Mouse (Mus musculus) testis, adult 2 months (tissue): Measurements from ENCODE around the gene Car8. TPM values are rescaled to one million over a fixed set of nuclear protein-coding genes. Genes with fewer than 3 reads are reported as not detected.
A peak's percentile ranks its signal among the peaks of the same experiment; 100 is the strongest.

Experiments
- H3K27ac ChIP-seq: fragments of 200-500 bp; 2 replicates; pipeline ENCODE4 v1.5.1; 2012; ENCODE audit warnings: low read depth, low read length; ENCODE audit not compliant: control insufficient read depth, insufficient read depth
- H3K27me3 ChIP-seq: fragments of 200-500 bp; 2 replicates; pipeline ENCODE4 v1.6.1; 2012; ENCODE audit warnings: mild to moderate bottlenecking, low read length, moderate library complexity; ENCODE audit not compliant: control insufficient read depth, insufficient read depth
- H3K36me3 ChIP-seq: fragments of 200-500 bp; 2 replicates; pipeline ENCODE4 v1.6.1; 2012; ENCODE audit warnings: mild to moderate bottlenecking, low read length; ENCODE audit not compliant: control insufficient read depth, insufficient read depth
- H3K4me1 ChIP-seq: fragments of 200-500 bp; 2 replicates; pipeline ENCODE4 v1.6.1; 2012; ENCODE audit warnings: low read length; ENCODE audit not compliant: control insufficient read depth, insufficient read depth
- H3K4me3 ChIP-seq: fragments of 200-500 bp; 2 replicates; pipeline ENCODE4 v1.5.1; 2012; ENCODE audit warnings: low read depth, mild to moderate bottlenecking, low read length, moderate library complexity, mixed read lengths; ENCODE audit not compliant: control insufficient read depth
- CTCF ChIP-seq: fragments of 200-500 bp; IDR thresholded peaks from 2 replicates; pipeline ENCODE4 v1.5.1; 2012; ENCODE audit warnings: low read depth, mild to moderate bottlenecking, inconsistent platforms, low read length, moderate library complexity; ENCODE audit not compliant: control insufficient read depth, insufficient read depth, insufficient replicate concordance
- POLR2A ChIP-seq: fragments of 200-500 bp; IDR thresholded peaks from 2 replicates; pipeline ENCODE4 v1.6.1; 2012; ENCODE audit warnings: low read depth, mild to moderate bottlenecking, inconsistent platforms, low read length, moderate library complexity; ENCODE audit not compliant: control insufficient read depth
- polyA plus RNA-seq: library from polyadenylated mRNA; depleted of rRNA; stranded (reverse); fragments of >200 nt; gene quantifications from 2 replicates; pipeline ENCODE4 v1.2.3, GENCODE M21; 2012; rRNA removed

Gene Car8
- 0.05 and 0.13 TPM in 2 replicates for polyA plus RNA-seq

GRCm38 (mm10) chr4:8238560-8239305 lies at the start of gene Car8:
Car8 (minus strand) TSS chr4:8239041.
- no peak within 1 kb of the TSS for H3K27ac ChIP-seq

GRCm38 (mm10) chr4:8284934-8285333 lies 46.1 kb upstream of the Car8 start:
- Histone ChIP-seq H3K27ac (no peak overlapping the region), H3K4me3 (no peak overlapping the region), H3K36me3 (no peaks in the 10 kb centered on the region), H3K4me1 (no peaks in the 10 kb centered on the region), H3K27me3 (no peaks in the 10 kb centered on the region)
- no peak for TF ChIP-seq CTCF
- TF ChIP-seq POLR2A, result no peak

More at GRCm38 (mm10) chr4:8238560-8239305, at the start of gene Car8:
- Histone ChIP-seq H3K36me3 (no peaks in the 10 kb centered on the region), H3K27me3 (no peaks in the 10 kb centered on the region), H3K4me1 (peaks cover 7% of the 10 kb centered on the region), H3K4me3 (peak within 1 kb of the TSS; percentile 74)
- TF ChIP-seq POLR2A (no peak), CTCF (no peak)

- Histone ChIP-seq H3K4me1 (peaks cover 8% of the 10 kb centered on the region), H3K36me3 (no peaks in the 10 kb centered on the region), H3K27ac (no peak overlapping the region), H3K4me3 (no peak overlapping the region), H3K27me3 (no peaks in the 10 kb centered on the region)
- TF ChIP-seq POLR2A (no peak), CTCF (no peak)
Observed at GRCm38 (mm10) chr4:8278159-8278558, 39.3 kb upstream of the Car8 start.

GRCm38 (mm10) chr4:8249805-8250204 lies 11.0 kb upstream of the Car8 start:
- Histone ChIP-seq H3K27me3 (no peaks in the 10 kb centered on the region), H3K27ac (no peak overlapping the region), H3K36me3 (no peaks in the 10 kb centered on the region), H3K4me3 (no peak overlapping the region), H3K4me1 (no peaks in the 10 kb centered on the region)
- no peak for TF ChIP-seq POLR2A
- TF ChIP-seq CTCF, result no peak

- TF ChIP-seq CTCF, result no peak
- no peak for TF ChIP-seq POLR2A
- Histone ChIP-seq H3K27ac (no peak overlapping the region), H3K27me3 (no peaks in the 10 kb centered on the region), H3K4me3 (no peak overlapping the region), H3K36me3 (no peaks in the 10 kb centered on the region), H3K4me1 (no peaks in the 10 kb centered on the region)
Observed at GRCm38 (mm10) chr4:8245495-8246063, 6.7 kb upstream of the Car8 start.

- no peaks in the 10 kb centered on the region for H3K4me1 ChIP-seq
- no peaks in the 10 kb centered on the region for H3K27me3 ChIP-seq
- TF ChIP-seq CTCF (no peak), POLR2A (no peak)
- H3K27ac ChIP-seq, result no peak overlapping the region
- H3K36me3 ChIP-seq, result no peaks in the 10 kb centered on the region
- no peak overlapping the region for H3K4me3 ChIP-seq
Observed at GRCm38 (mm10) chr4:8245062-8245461, 6.2 kb upstream of the Car8 start.

GRCm38 (mm10) chr4:8239699-8240098 lies 858 bp upstream of the Car8 start:
- TF ChIP-seq POLR2A, result no peak
- TF ChIP-seq CTCF, result no peak
- Histone ChIP-seq H3K27ac (no peak overlapping the region), H3K27me3 (no peaks in the 10 kb centered on the region), H3K4me1 (peaks cover 7% of the 10 kb centered on the region), H3K4me3 (no peak overlapping the region), H3K36me3 (no peaks in the 10 kb centered on the region)
